Mouse (Mus musculus): ENCODE results near the gene Aprt. TPM values are rescaled to one million over a fixed set of nuclear protein-coding genes. Genes with fewer than 3 reads are reported as not detected.
A peak's percentile ranks its signal among the peaks of the same experiment; 100 is the strongest.

The Aprt gene
- polyA plus RNA-seq, 1 experiment: 103 TPM

DNA sequence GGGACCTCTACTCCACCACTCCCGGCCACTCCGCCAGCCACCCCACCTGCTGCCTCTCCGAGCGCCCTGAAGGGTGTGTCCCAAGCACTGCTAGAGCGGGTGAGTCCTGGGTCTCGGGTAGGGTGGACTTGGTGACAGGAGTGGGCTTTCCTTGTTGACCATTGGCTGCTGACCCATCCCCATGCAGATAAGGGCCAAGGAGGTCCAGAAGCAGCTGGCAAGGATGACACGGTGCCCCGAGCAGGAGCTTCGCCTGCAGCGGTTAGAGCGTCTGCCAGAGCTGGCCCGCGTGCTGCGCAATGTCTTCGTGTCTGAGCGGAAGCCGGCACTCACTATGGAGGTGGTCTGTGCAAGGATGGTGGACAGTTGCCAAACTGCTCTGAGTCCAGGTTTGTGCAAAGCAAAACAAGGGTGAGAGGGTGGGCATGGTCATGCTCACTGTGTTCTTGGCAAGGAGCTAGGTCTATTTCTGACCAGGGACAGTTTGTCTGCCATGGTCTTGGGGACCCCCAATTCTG is 4.9 kb downstream of the Aprt start:
- no peak for TF ChIP-seq POLR2A (IDR thresholded peaks at IDR 0.05; ENCODE audit: borderline replicate concordance, extremely low read depth, insufficient read depth, insufficient read length, poor library complexity, severe bottlenecking)
- TF ChIP-seq CTCF (IDR thresholded peaks at IDR 0.05; ENCODE audit: borderline replicate concordance, extremely low read depth, insufficient read depth, insufficient read length): no peak
- no peak for DNase-seq (ENCODE audit: low read depth)

GRCm38 (mm10) chr8:122571153-122571552 is 5.6 kb downstream of the Aprt start:
- DNase-seq (ENCODE audit: low read depth): no peak
- TF ChIP-seq CTCF (IDR thresholded peaks at IDR 0.05; ENCODE audit: borderline replicate concordance, extremely low read depth, insufficient read depth, insufficient read length) (no peak), POLR2A (IDR thresholded peaks at IDR 0.05; ENCODE audit: borderline replicate concordance, extremely low read depth, insufficient read depth, insufficient read length, poor library complexity, severe bottlenecking) (no peak)

GRCm38 (mm10) chr8:122569996-122570395 is 6.7 kb downstream of the Aprt start:
- DNase-seq (ENCODE audit: low read depth): no peak
- TF ChIP-seq POLR2A (IDR thresholded peaks at IDR 0.05; ENCODE audit: borderline replicate concordance, extremely low read depth, insufficient read depth, insufficient read length, poor library complexity, severe bottlenecking) (no peak), CTCF (IDR thresholded peaks at IDR 0.05; ENCODE audit: borderline replicate concordance, extremely low read depth, insufficient read depth, insufficient read length) (no peak)

DNA sequence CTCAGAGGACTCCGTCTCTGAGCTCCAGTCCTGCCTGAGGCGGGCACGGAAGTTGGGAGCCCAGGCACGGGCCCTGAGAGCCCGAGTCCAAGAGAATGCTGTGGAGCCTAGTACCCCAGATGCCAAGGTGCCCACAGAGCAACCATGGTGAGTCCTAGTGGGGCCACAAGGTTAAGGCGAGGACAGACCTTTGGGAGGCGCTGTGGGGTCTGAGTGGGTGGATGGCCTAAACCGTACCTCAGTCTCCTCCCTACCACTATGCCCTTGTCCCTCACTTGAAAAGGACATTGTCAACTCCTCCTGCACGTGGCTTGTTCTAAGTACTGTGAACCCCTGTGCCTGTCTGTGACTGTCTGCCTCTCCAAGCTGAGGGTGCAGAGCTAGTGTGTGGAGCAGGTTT is 7.4 kb downstream of the Aprt start:
- DNase-seq (ENCODE audit: low read depth): no peak
- no peak for TF ChIP-seq CTCF (IDR thresholded peaks at IDR 0.05; ENCODE audit: borderline replicate concordance, extremely low read depth, insufficient read depth, insufficient read length)
- TF ChIP-seq POLR2A (IDR thresholded peaks at IDR 0.05; ENCODE audit: borderline replicate concordance, extremely low read depth, insufficient read depth, insufficient read length, poor library complexity, severe bottlenecking): no peak

DNA sequence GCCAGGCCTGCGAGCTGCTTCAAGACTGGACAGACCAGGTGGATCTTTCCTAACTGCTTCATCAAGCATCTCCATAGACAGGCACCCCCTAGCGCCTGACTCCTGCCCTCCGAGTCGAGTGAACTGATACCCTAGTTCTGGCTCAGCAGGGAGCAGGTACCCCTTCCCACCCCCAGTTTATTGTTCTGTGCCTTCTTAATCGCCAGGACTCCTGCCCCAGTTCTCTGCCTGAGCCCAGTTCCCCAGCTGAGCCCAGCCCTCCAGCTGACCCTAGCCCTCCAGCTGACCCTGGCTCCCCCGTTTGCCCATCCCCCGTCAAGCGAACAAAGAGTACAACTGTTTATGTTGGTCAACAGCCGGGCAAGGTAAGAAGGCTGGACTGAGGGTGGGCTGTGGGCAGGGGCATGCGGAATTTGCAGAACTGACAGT is 7.8 kb downstream of the Aprt start:
- TF ChIP-seq POLR2A (IDR thresholded peaks at IDR 0.05; ENCODE audit: borderline replicate concordance, extremely low read depth, insufficient read depth, insufficient read length, poor library complexity, severe bottlenecking): no peak
- no peak for DNase-seq (ENCODE audit: low read depth)

- TF ChIP-seq CTCF (IDR thresholded peaks at IDR 0.05; ENCODE audit: borderline replicate concordance, extremely low read depth, insufficient read depth, insufficient read length) (no peak), POLR2A (IDR thresholded peaks at IDR 0.05; ENCODE audit: borderline replicate concordance, extremely low read depth, insufficient read depth, insufficient read length, poor library complexity, severe bottlenecking) (no peak)
- no peak for DNase-seq (ENCODE audit: low read depth)
Measured at GRCm38 (mm10) chr8:122568109-122568504, 8.6 kb downstream of the Aprt start.

DNA sequence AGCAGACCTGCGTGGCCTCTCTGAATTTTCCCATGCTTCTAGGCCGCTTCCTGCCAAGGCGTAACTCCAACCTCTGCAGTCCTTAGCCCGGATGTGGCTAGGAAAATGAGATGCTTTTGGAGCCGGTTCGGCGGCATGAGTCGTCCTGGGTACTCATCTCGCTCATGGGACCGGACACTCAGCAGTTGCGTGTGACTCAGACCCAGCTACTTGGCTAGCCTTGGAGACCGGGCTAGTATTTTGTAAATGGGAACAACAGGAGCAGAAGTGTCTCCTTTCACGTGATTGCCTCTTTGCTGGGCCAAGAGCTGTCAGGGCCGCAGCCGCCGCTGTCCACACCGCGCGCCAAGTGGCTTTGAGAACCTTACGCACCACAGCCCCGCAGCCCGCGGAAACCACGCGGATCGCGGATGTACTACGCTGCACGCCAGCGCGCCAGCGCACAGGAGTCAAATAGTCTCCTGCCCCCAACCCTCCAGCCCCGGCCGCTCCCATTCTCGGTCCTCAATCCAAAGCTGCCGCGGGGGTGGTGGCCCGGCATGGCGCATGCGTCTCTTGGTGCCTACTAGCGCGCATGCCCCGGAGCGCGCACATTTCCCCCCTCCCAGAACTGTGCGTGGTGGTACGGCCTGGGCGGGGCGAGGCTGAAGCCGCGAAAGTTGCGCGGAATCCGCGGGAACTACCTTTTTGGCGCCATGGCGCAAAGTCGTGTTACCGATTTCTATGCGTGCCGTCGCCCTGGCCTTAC is 9.2 kb downstream of the Aprt start, which contains the start of gene Cdt1:
Gene Cdt1, plus strand, starts transcription at position 655 of the 748 bp plus-strand sequence.
- DNase-seq (ENCODE audit: low read depth): peak; percentile 98
- no peak for TF ChIP-seq CTCF (IDR thresholded peaks at IDR 0.05; ENCODE audit: borderline replicate concordance, extremely low read depth, insufficient read depth, insufficient read length)
- TF ChIP-seq POLR2A (IDR thresholded peaks at IDR 0.05; ENCODE audit: borderline replicate concordance, extremely low read depth, insufficient read depth, insufficient read length, poor library complexity, severe bottlenecking): peak; percentile 62; the same call in 1 of the 2 replicates

- TF ChIP-seq POLR2A (IDR thresholded peaks at IDR 0.05; ENCODE audit: borderline replicate concordance, extremely low read depth, insufficient read depth, insufficient read length, poor library complexity, severe bottlenecking) (no peak), CTCF (IDR thresholded peaks at IDR 0.05; ENCODE audit: borderline replicate concordance, extremely low read depth, insufficient read depth, insufficient read length) (no peak)
- peak; percentile 26 for DNase-seq (ENCODE audit: low read depth)
Measured at GRCm38 (mm10) chr8:122566766-122567165, 9.9 kb downstream of the Aprt start.

DNA sequence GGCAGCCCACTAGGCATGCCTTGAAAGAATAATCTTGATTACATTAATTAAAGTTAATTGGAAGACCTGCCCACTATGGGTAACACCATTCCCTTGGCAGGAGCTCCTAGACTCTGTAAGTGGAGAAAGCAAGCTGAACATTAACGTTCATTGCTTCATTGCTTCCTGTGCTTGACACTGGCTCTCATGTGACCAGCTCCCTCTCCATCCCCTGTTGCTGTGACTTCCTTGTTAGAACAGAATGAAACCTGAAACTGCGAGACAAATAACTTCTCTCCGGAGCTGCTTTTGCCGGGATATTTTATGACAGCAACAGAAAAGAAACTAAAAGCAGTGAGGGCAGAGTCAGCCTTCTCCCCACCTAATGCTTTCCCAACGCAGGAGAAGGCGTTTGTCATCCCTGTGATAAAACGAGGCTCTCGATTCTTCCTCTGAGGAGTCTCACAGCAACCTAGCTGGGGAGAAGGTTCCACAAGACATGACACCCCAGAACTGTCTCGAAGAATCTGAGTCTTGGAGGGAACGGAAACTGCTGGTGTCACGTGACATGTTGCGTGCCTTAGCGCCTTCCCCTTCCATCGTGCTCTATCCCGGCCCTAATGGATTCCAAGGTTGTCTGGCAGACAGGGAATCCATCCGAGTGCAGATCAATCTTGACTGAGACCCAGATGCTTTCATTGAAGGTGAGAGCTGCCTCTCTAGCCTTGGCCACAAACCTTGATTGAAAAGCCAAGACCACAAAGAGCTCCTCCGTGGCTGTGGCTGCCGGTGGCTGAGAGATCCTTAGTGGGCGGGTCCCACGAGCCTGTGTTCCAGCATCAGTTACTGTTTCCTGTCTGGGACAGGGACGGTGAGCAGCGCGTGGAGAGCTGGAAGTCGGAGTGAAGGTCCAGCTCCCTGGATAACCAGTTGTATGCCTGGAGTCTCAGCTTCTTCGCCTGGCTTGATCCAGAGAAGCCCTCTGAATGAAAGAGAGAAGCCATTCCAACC is 12.1 kb downstream of the Aprt start:
- no peak for DNase-seq (ENCODE audit: low read depth)
- no peak for TF ChIP-seq CTCF (IDR thresholded peaks at IDR 0.05; ENCODE audit: borderline replicate concordance, extremely low read depth, insufficient read depth, insufficient read length)
- no peak for TF ChIP-seq POLR2A (IDR thresholded peaks at IDR 0.05; ENCODE audit: borderline replicate concordance, extremely low read depth, insufficient read depth, insufficient read length, poor library complexity, severe bottlenecking)

GRCm38 (mm10) chr8:122561199-122561598 is 15.5 kb downstream of the Aprt start:
- TF ChIP-seq CTCF (IDR thresholded peaks at IDR 0.05; ENCODE audit: borderline replicate concordance, extremely low read depth, insufficient read depth, insufficient read length) (no peak), POLR2A (IDR thresholded peaks at IDR 0.05; ENCODE audit: borderline replicate concordance, extremely low read depth, insufficient read depth, insufficient read length, poor library complexity, severe bottlenecking) (no peak)
- no peak for DNase-seq (ENCODE audit: low read depth)

GRCm38 (mm10) chr8:122558671-122559349 is 17.9 kb downstream of the Aprt start:
- TF ChIP-seq CTCF (IDR thresholded peaks at IDR 0.05; ENCODE audit: borderline replicate concordance, extremely low read depth, insufficient read depth, insufficient read length) (no peak), POLR2A (IDR thresholded peaks at IDR 0.05; ENCODE audit: borderline replicate concordance, extremely low read depth, insufficient read depth, insufficient read length, poor library complexity, severe bottlenecking) (no peak)
- DNase-seq (ENCODE audit: low read depth): no peak

All from brain, embryonic 14.5 days (tissue).